Mouse (Mus musculus) layer of hippocampus, postnatal 25 days (tissue): ENCODE results near the gene Rere. TPM values are rescaled to one million over a fixed set of nuclear protein-coding genes. Genes with fewer than 3 reads are reported as not detected.
A peak's percentile ranks its signal among the peaks of the same experiment; 100 is the strongest.

ENCODE experiments used
- DNase-seq, 2 experiments: peaks; one replicate each; pipeline ENCODE4 v3.0.0; 2022; ENCODE audit warnings: mixed read lengths in 2 of 2, low spot score in 1 of 2; ENCODE audit errors: extremely low spot score in 1 of 2
- total RNA-seq, 2 experiments: library from RNA; stranded (reverse); gene quantifications; 2 replicates each; pipeline ENCODE4 v1.2.3; 2021

The Rere gene
- total RNA-seq, 2 experiments from 2014 or later, result 106 to 134 TPM

DNA sequence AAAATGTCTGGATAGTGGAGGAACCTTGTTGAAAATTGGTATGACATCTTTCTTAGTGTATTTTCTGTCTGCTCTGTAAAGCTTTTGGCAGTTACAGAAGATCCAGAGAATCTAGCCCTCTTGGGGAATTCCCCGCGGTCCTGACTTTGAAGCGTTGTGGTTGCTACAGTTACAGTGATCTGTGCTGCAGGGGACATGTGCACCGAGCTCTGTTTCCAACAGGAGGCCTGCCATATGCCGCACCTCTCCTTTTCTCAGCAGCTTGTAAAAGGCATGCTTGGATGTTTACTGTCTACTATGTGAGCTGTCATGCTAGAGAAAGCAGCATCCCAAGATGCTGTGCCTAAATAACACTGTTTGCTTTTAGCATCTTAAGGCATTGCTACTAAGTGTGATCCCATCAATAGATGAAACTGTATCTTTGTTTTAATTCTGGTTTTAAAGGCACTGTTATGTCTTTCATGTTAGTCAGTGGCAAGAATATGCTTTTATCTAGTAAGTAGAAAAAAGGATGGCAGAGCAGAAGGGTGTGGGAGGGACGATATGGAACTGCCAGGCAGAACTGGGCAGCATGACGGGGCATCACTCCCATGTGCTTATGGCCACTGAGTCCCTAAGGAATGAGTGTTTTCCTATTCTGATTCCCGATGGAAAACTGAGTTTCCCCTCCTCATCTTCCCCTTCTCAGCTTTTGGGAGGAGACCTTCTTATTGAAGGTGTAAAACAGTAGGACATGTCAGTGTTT is 57.6 kb downstream of the Rere start:
- DNase-seq, result peak; percentile 31 to 50

DNA sequence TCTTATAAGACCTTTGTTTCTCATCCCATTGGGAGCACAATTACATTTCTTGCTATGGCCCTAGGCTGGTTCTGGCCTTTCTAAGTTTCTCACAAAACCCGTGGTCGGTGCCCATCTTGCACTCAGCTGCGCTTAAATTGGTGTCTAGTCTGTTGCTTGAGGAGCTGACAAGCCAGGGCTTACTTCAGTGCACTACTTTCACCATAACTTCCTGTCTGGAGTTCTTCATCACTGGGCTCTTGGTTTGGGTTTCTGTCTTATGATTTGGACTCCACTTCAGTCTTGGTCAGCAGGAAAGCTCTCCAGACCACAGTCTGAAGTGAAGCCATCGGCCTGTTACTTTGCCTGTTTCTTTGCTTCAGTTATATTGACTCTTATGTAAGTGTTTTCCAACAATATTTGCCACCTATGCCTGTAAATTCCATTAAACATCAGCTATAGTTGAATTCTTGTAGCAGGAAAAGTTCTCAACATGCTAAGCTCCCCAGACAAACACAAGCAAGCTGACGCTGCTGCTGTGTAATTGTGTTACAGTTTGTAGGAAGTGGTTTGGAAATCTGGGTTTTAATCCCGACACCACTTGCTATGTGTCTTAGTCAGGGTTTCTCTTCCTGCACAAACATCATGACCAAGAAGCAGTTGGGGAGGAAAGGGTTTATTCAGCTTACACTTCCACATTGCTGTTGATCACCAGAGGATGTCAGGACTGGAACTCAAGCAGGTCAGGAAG is 59.5 kb downstream of the Rere start:
- DNase-seq, result no peak

- no peak for DNase-seq
These were observed 63.1 kb downstream of the Rere start for GRCm38 (mm10) chr4:150344526-150344925.

GRCm38 (mm10) chr4:150346651-150347386 is 65.4 kb downstream of the Rere start:
- DNase-seq, result no peak

DNA sequence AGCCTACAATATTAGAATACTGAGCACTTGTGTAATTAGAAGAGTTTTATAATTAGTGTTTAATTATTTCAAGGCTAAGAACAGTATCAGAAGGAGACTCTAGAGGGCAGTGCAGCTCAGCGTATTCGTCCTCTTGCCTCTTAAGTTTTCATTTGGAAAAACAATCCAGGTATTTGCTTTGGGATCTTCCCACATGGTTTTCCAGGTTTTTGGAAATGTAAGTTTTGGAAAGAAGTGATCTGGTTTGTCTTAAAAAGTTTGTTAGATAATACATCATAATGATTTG is 65.9 kb downstream of the Rere start:
- no peak for DNase-seq

DNA sequence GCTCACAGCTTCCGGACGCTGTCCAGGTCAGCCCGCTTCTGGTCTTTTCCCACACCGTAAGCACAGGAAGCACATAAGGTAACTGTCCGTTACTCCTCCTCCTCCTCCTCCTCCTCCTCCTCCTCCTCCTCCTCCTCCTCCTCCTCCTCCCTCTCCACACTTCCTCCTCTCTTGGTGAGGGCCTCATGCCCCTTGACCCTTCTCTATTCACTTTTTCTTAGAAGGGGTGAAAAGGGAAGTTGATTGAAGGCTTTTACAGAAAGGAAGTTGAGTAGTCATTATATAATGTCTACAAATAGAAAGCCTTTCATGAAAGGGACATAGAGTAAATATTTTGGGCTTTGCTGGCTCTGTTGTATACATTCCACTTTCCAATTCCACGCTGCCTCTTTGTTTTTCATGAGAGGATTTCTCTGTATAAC is 68.2 kb downstream of the Rere start:
- no peak for DNase-seq

DNA sequence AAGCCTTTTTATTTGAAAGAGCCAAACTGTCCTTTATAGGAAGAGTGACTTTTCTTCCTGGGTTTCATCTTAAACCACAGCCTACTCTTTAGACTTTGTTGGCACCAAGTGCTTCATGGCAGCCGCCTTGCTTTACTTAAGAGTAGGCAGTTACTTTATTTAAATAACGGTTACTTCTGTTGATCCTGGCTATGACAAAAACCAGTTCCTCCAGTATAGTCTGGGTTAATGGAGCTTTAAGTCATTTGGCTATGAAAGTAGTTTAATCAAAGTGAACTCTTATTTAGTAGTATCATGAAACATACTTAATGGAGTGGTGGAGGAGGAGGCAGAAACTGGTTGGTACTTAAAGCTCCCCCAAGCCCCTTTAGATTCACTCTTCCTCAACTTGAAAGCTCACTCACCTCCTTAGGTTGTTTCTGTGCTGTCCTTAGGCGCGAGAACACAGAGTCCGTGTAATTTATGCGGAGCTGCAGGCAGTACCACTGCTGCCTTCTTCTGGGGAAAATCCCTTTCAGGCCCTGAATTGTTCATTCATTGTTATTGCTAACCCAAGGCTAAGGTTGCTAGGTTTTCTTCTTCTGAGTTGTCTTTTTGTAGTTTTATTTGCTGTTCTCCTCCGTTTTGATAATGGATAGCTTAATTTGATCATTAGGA is 70.1 kb downstream of the Rere start:
- DNase-seq, result no peak

GRCm38 (mm10) chr4:150352736-150353135 is 71.3 kb downstream of the Rere start:
- DNase-seq, result no peak

DNA sequence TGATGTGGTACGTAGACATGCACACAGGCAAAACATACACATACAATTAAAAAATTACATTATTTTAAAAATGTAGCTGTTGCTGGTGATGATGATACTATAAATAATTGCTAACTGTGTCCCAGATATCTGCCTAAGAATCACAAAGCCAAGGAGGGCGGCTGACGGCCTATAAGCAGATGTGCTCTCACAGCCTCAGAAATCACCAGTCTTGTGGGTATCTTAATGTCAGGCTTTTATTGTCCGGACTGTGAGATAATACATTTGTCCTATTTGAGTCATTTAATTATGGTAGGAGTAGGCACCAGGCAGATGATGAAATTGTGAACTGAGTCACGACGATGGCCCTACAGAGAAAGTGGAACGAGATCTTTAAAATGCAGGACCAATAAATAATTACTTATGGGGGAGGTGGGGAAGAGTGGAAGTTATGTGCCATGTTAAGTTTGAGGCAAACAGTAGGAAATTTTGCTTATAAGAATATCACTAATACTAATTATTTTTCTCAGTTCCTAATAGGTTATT is 72.0 kb downstream of the Rere start:
- DNase-seq, result no peak

DNA sequence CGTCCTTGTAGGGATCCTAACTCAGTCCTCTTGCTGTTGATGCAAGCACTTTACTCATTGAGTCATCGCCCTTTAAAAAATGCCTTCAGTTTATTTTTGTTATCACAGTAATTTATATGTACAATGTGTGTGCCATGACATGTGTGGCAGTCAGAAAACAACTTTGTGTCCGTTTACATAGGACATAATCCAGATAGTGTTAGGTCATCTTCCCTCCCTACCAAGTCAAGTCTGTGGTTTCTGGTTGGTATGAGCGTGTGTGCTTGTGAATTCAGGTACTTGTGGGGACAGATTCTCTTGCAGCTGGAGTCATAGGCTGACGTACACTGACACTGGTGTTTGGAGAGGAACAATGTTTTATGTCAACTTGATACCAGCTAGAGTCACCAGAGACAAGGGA is 74.4 kb downstream of the Rere start:
- no peak for DNase-seq

DNA sequence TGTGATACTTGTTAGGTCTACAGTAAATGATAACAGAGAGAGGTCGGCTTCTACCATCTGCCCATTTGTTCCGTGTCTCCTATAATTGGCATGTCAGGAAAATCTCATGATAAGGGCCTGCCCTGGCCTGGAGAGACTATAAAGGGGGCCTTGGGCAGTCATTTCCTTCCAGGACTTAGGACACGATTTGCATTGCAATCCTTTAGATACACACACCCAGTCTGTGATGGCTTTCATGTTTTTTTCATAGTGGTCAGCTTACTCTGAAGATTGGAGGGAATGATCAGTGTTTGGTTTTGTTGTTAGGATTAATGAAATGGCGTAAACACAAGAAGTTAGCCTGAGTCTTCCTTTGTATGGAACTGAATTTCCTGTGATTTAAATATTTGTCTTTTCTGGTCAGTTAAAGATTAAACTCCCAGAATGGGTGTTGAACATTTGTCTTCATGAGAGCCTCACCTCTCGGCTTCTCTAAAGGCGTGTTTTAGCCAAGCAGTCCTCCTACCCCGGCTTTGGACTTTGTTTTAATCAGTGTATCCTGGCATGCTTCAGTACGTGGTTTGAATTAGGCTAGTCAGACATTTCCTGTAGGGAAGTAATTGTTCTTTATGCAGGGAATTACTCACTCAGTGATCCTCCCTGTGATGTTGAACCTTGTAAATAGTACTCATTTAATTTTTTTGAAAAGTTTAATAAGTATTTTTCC is 80.7 kb downstream of the Rere start:
- no peak for DNase-seq

DNA sequence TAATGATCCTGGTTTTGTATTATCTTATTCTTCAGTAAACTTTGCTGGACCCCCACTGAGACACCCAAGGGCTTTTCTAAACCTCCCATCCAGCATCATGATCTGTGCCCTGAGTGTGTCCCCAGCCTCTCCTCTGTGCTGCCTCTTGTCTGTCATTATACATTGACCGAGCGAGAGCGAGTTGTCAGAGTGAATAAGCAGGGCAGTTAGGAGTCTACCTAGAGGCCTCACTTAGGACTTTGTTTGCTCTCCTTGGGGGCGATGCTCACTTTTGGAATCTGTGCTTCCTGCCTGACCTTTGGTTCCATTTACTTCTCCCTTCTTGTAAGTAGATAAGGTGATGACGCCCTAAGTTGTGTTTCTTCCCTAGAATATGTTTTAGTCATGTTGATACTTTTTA is 81.4 kb downstream of the Rere start:
- no peak for DNase-seq

GRCm38 (mm10) chr4:150364786-150365185 is 83.3 kb downstream of the Rere start:
- no peak for DNase-seq

- DNase-seq, result no peak
These were observed 85.2 kb downstream of the Rere start for GRCm38 (mm10) chr4:150366510-150367208.

GRCm38 (mm10) chr4:150371580-150372380 is 90.3 kb downstream of the Rere start:
- peak; percentile 45 to 52 for DNase-seq

DNA sequence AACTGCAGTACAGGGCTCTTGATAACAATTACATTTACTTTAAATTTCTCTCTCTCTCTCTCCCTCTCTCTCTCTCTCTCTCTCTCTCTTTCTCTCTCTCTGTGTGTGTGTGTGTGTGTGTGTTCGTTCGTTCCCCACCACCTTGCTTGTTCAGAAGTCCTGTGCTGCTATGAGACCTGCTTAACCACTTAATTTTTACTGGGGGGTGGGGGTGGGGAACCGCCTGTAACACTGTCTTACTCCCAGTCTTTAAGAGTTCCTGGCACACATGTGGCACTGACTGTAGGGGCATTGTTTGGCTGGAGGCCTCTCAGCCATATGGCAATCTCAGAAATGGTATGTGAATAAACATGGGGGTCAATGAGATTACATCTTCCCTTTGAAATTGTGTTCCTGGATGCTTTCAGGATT is 91.2 kb downstream of the Rere start:
- no peak for DNase-seq

DNA sequence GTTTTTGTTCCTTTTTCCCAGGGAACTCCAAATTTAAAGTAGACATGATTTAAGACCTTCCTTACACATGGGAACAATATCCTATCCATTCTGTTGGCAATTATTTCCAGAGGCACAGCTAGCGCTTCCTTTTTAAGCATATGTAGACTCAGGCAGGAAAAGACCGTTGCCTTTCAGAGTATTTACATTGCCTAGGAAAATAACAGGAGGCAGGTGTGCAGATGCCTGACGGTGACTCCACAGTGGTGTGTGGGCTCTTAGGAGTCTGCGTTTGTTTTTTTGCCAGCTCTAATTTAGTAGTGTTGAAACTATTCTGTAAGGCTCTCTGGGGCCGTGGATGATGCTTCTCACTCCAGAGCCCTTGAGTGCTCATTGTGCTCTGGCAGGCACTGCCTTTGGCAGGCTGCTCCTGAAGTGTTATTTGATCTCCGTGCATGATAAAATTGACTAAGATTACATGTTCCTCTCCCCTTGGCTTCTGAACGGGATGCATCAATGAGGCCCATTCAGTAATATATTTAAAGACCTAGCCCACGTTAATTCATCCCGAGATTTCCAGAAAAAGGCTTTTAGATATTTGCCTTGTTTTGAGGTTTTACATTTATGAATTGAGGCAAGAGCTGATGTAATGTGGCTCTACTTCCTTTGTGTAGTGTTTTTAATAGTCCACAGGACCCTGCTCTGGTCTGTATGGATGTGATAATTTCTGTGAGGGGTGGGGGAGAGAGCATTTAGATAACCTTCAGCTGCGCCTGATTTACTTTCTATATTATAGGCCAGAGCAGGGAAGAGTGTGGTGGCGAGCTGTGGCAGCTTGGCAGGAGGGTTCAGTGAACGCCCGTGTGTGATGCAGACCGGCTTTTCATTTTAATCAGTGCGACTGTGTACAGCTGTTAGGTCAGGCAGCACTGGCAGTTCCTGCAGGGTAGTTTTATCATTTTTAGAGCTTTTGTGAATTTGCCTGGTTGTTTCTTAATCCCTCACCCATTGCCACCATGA is 92.0 kb downstream of the Rere start:
- no peak for DNase-seq
